Mouse (Mus musculus): ENCODE results near the gene Rrbp1. TPM values are rescaled to one million over a fixed set of nuclear protein-coding genes. Genes with fewer than 3 reads are reported as not detected.

Gene Rrbp1
- polyA plus RNA-seq, 1 experiment from 2014 or later, result 20.8 TPM

- Histone ChIP-seq H3K4me1 (replicated peaks; ENCODE audit: control insufficient read depth, insufficient read depth, low read length) (peaks cover 5% of the 10 kb centered on the region), H3K4me3 (replicated peaks; ENCODE audit: low read length) (no peak overlapping the region), H3K4me2 (ENCODE audit: low read length) (no peak overlapping the region), H3K9ac (replicated peaks; ENCODE audit: low read depth, low read length) (no peak overlapping the region), H3K27ac (ENCODE audit: low read length) (no peak overlapping the region), H3K9me3 (ENCODE audit: control insufficient read depth, low read length) (no peaks in the 10 kb centered on the region), H3K36me3 (ENCODE audit: control insufficient read depth, insufficient read depth) (peaks cover 16% of the 10 kb centered on the region), H3K27me3 (replicated peaks; ENCODE audit: control insufficient read depth, insufficient read depth, low read length) (no peaks in the 10 kb centered on the region)
- WGBS, result 93% methylated on average over 5 of the region's 5 CpGs
- no peak for ATAC-seq
Measured at GRCm38 (mm10) chr2:143940406-143940805, 70.7 kb downstream of the Rrbp1 start.

DNA sequence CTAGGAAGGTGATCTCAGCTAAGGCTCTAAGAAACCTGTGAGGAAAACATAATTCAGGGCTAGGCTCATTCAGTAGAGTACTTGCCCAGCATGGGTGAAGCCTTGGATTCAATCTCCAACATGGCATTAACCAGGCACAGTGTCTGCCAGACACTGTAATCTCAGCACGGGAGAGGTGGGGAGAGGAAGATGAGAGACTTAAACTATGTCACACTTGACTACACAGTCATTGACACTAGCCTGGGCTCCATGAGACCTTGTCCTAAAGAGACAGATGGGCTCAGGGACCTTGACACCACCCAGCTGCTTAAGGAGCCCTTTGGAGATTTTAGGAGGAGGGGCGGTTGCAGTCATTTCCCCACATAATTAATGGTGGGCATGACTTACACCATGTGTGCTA is 73.2 kb downstream of the Rrbp1 start:
- H3K4me1 ChIP-seq (replicated peaks; ENCODE audit: control insufficient read depth, insufficient read depth, low read length), result peaks cover 5% of the 10 kb centered on the region
- no peaks in the 10 kb centered on the region for H3K27me3 ChIP-seq (replicated peaks; ENCODE audit: control insufficient read depth, insufficient read depth, low read length)
- no peaks in the 10 kb centered on the region for H3K9me3 ChIP-seq (ENCODE audit: control insufficient read depth, low read length)
- H3K4me3 ChIP-seq (replicated peaks; ENCODE audit: low read length), result no peak overlapping the region
- WGBS, result 77% methylated on average over 2 of the region's 2 CpGs
- no peak overlapping the region for H3K9ac ChIP-seq (replicated peaks; ENCODE audit: low read depth, low read length)
- H3K4me2 ChIP-seq (ENCODE audit: low read length), result no peak overlapping the region
- H3K36me3 ChIP-seq (ENCODE audit: control insufficient read depth, insufficient read depth), result peaks cover 6% of the 10 kb centered on the region
- no peak overlapping the region for H3K27ac ChIP-seq (ENCODE audit: low read length)
- no peak for ATAC-seq

- Histone ChIP-seq H3K9me3 (ENCODE audit: control insufficient read depth, low read length) (no peaks in the 10 kb centered on the region), H3K4me3 (replicated peaks; ENCODE audit: low read length) (no peak overlapping the region), H3K4me1 (replicated peaks; ENCODE audit: control insufficient read depth, insufficient read depth, low read length) (peaks cover 12% of the 10 kb centered on the region), H3K36me3 (ENCODE audit: control insufficient read depth, insufficient read depth) (no peaks in the 10 kb centered on the region), H3K27me3 (replicated peaks; ENCODE audit: control insufficient read depth, insufficient read depth, low read length) (no peaks in the 10 kb centered on the region), H3K9ac (replicated peaks; ENCODE audit: low read depth, low read length) (no peak overlapping the region), H3K4me2 (ENCODE audit: low read length) (no peak overlapping the region), H3K27ac (ENCODE audit: low read length) (no peak overlapping the region)
- ATAC-seq, result no peak
- WGBS, result 92% methylated on average over 8 of the region's 8 CpGs
Measured at GRCm38 (mm10) chr2:143934439-143934838, 76.6 kb downstream of the Rrbp1 start.

DNA sequence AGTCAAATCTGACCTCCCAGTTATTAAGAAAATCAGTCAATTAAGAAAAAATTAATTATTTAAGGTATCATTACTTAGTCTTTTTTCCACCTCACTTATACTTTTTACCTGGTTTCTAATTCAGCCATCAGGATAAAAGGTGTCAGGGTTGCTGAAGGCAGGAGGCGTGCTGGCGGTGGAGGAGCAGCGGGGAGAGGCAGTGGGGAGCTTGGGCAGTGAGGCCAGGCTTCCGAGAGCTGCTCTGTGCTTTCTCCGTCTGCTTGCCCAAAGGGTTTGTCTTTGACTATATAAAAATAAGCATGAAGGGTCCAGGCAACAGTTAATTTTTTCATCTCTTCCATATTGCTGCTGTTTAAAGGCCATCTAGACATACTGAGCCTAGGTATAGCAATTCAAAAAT is 77.5 kb downstream of the Rrbp1 start:
- ATAC-seq, result no peak
- H3K36me3 ChIP-seq (ENCODE audit: control insufficient read depth, insufficient read depth), result no peaks in the 10 kb centered on the region
- no peaks in the 10 kb centered on the region for H3K9me3 ChIP-seq (ENCODE audit: control insufficient read depth, low read length)
- H3K27me3 ChIP-seq (replicated peaks; ENCODE audit: control insufficient read depth, insufficient read depth, low read length), result no peaks in the 10 kb centered on the region
- H3K4me2 ChIP-seq (ENCODE audit: low read length), result no peak overlapping the region
- H3K27ac ChIP-seq (ENCODE audit: low read length), result no peak overlapping the region
- H3K9ac ChIP-seq (replicated peaks; ENCODE audit: low read depth, low read length), result no peak overlapping the region
- WGBS, result 91% methylated on average over 5 of the region's 5 CpGs
- H3K4me1 ChIP-seq (replicated peaks; ENCODE audit: control insufficient read depth, insufficient read depth, low read length), result peaks cover 14% of the 10 kb centered on the region
- no peak overlapping the region for H3K4me3 ChIP-seq (replicated peaks; ENCODE audit: low read length)

GRCm38 (mm10) chr2:143932340-143932873 is 78.7 kb downstream of the Rrbp1 start:
- Histone ChIP-seq H3K9ac (replicated peaks; ENCODE audit: low read depth, low read length) (no peak overlapping the region), H3K27me3 (replicated peaks; ENCODE audit: control insufficient read depth, insufficient read depth, low read length) (no peaks in the 10 kb centered on the region), H3K4me3 (replicated peaks; ENCODE audit: low read length) (no peak overlapping the region), H3K9me3 (ENCODE audit: control insufficient read depth, low read length) (no peaks in the 10 kb centered on the region), H3K4me2 (ENCODE audit: low read length) (no peak overlapping the region), H3K4me1 (replicated peaks; ENCODE audit: control insufficient read depth, insufficient read depth, low read length) (peaks cover 11% of the 10 kb centered on the region), H3K27ac (ENCODE audit: low read length) (no peak overlapping the region), H3K36me3 (ENCODE audit: control insufficient read depth, insufficient read depth) (no peaks in the 10 kb centered on the region)
- no peak for ATAC-seq
- 90% methylated on average over 12 of the region's 12 CpGs for WGBS

DNA sequence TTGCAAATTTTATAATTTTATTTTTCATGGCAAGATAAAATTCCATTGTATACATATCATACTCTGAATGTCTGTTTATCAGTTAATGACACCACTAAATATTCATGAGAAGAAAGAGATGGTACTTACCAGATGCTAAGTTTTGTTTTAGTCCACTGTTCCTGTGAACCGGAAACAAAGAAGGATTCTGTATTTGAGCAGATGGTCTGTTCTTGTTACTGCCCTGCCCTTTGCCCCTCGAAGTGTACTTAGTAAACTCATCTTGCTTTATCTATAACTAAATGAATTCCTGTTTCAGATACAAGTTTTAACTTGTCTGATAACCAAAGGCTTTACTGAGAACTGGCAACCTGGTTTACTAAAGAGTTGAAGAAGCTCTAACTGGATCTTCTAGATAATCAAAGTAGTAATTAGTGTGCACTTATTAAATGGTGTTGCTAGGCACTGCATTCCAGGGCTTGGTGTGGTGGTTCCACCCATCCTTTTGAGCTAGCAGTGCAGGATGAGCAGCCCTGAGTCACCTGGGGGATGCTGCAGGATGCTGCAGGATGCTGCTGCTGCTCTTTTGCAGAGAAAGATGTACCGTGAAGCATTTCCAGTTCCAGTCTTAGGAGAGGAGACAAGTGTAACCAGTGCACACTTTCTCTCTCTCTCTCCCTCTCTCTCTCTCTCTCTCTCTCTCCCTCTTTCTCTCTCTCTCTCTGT is 81.3 kb downstream of the Rrbp1 start:
- Histone ChIP-seq H3K4me2 (ENCODE audit: low read length) (no peak overlapping the region), H3K4me1 (replicated peaks; ENCODE audit: control insufficient read depth, insufficient read depth, low read length) (peaks cover 8% of the 10 kb centered on the region; the same call in 1 of the 2 replicates), H3K36me3 (ENCODE audit: control insufficient read depth, insufficient read depth) (no peaks in the 10 kb centered on the region), H3K27ac (ENCODE audit: low read length) (no peak overlapping the region), H3K4me3 (replicated peaks; ENCODE audit: low read length) (no peak overlapping the region), H3K27me3 (replicated peaks; ENCODE audit: control insufficient read depth, insufficient read depth, low read length) (no peaks in the 10 kb centered on the region), H3K9ac (replicated peaks; ENCODE audit: low read depth, low read length) (no peak overlapping the region), H3K9me3 (ENCODE audit: control insufficient read depth, low read length) (no peaks in the 10 kb centered on the region)
- ATAC-seq, result no peak
- 57% methylated on average over 3 of the region's 3 CpGs for WGBS

- Histone ChIP-seq H3K4me1 (replicated peaks; ENCODE audit: control insufficient read depth, insufficient read depth, low read length) (peaks cover 8% of the 10 kb centered on the region; the same call in 1 of the 2 replicates), H3K9me3 (ENCODE audit: control insufficient read depth, low read length) (no peaks in the 10 kb centered on the region), H3K27me3 (replicated peaks; ENCODE audit: control insufficient read depth, insufficient read depth, low read length) (no peaks in the 10 kb centered on the region), H3K36me3 (ENCODE audit: control insufficient read depth, insufficient read depth) (no peaks in the 10 kb centered on the region), H3K4me2 (ENCODE audit: low read length) (no peak overlapping the region), H3K4me3 (replicated peaks; ENCODE audit: low read length) (no peak overlapping the region), H3K9ac (replicated peaks; ENCODE audit: low read depth, low read length) (no peak overlapping the region), H3K27ac (ENCODE audit: low read length) (no peak overlapping the region)
- 97% methylated on average over 6 of the region's 6 CpGs for whole genome bisulfite sequencing
- no peak for ATAC-seq
Measured at GRCm38 (mm10) chr2:143925826-143926225, 85.2 kb downstream of the Rrbp1 start.

GRCm38 (mm10) chr2:143924085-143924484 is 87.0 kb downstream of the Rrbp1 start:
- H3K27me3 ChIP-seq (replicated peaks; ENCODE audit: control insufficient read depth, insufficient read depth, low read length), result no peaks in the 10 kb centered on the region
- no peak overlapping the region for H3K9ac ChIP-seq (replicated peaks; ENCODE audit: low read depth, low read length)
- H3K9me3 ChIP-seq (ENCODE audit: control insufficient read depth, low read length), result no peaks in the 10 kb centered on the region
- H3K4me1 ChIP-seq (replicated peaks; ENCODE audit: control insufficient read depth, insufficient read depth, low read length), result peaks cover 3% of the 10 kb centered on the region
- no peak overlapping the region for H3K27ac ChIP-seq (ENCODE audit: low read length)
- no peak for ATAC-seq
- H3K4me3 ChIP-seq (replicated peaks; ENCODE audit: low read length), result no peak overlapping the region
- H3K36me3 ChIP-seq (ENCODE audit: control insufficient read depth, insufficient read depth), result no peaks in the 10 kb centered on the region
- H3K4me2 ChIP-seq (ENCODE audit: low read length), result no peak overlapping the region
- WGBS, result 72% methylated on average over 7 of the region's 7 CpGs

- Histone ChIP-seq H3K27me3 (replicated peaks; ENCODE audit: control insufficient read depth, insufficient read depth, low read length) (no peaks in the 10 kb centered on the region), H3K9me3 (ENCODE audit: control insufficient read depth, low read length) (no peaks in the 10 kb centered on the region), H3K4me2 (ENCODE audit: low read length) (no peak overlapping the region), H3K4me1 (replicated peaks; ENCODE audit: control insufficient read depth, insufficient read depth, low read length) (peaks cover 20% of the 10 kb centered on the region), H3K36me3 (ENCODE audit: control insufficient read depth, insufficient read depth) (no peaks in the 10 kb centered on the region), H3K4me3 (replicated peaks; ENCODE audit: low read length) (no peak overlapping the region), H3K27ac (ENCODE audit: low read length) (no peak overlapping the region), H3K9ac (replicated peaks; ENCODE audit: low read depth, low read length) (no peak overlapping the region)
- ATAC-seq, result no peak
- 66% methylated on average over 4 of the region's 4 CpGs for WGBS
Measured at GRCm38 (mm10) chr2:143918831-143919502, 92.1 kb downstream of the Rrbp1 start.

All from forebrain, embryonic 16.5 days (tissue).